Mouse (Mus musculus) lung, embryonic 15.5 days (tissue): ENCODE measurements around the gene Rassf7. TPM values are rescaled to one million over a fixed set of nuclear protein-coding genes. Genes with fewer than 3 reads are reported as not detected.

ENCODE experiments used
- ATAC-seq: fragments of 200-750 bp; cut with Nextera tagmentation; 2 replicates; pipeline ENCODE4 v1.8.0; 2017; ENCODE audit warnings: moderate number of reproducible peaks, borderline replicate concordance; ENCODE audit not compliant: low FRiP score, low TSS enrichment; ENCODE audit errors: extremely low read depth
- H3K27ac ChIP-seq: fragments of 300-500 bp; sonication (generic); 2 replicates; pipeline ENCODE4 v1.5.1; 2015; ENCODE audit warnings: moderate library complexity, mild to moderate bottlenecking, inconsistent platforms
- H3K27me3 ChIP-seq: fragments of 300-500 bp; sonication (generic); 2 replicates; pipeline ENCODE4 v1.6.1; 2015; ENCODE audit warnings: inconsistent platforms
- H3K36me3 ChIP-seq: fragments of 300-500 bp; sonication (generic); 2 replicates; pipeline ENCODE4 v1.6.1; 2015; ENCODE audit warnings: inconsistent platforms
- H3K4me1 ChIP-seq: fragments of 300-500 bp; sonication (generic); 2 replicates; pipeline ENCODE4 v1.6.1; 2015; ENCODE audit warnings: inconsistent platforms
- H3K4me2 ChIP-seq: fragments of 300-500 bp; sonication (generic); 2 replicates; pipeline ENCODE4 v1.6.1; 2015; ENCODE audit warnings: inconsistent platforms, mild to moderate bottlenecking, moderate library complexity
- H3K4me3 ChIP-seq: fragments of 300-500 bp; sonication (generic); 2 replicates; pipeline ENCODE4 v1.5.1; 2015; ENCODE audit warnings: mild to moderate bottlenecking, inconsistent platforms
- H3K9ac ChIP-seq: fragments of 300-500 bp; sonication (generic); 2 replicates; pipeline ENCODE4 v1.6.1; 2015; ENCODE audit warnings: inconsistent platforms
- H3K9me3 ChIP-seq: fragments of 300-500 bp; sonication (generic); 2 replicates; pipeline ENCODE4 v1.6.1; 2016; ENCODE audit warnings: inconsistent platforms
- WGBS: fragments of 180-500 bp; shearing (Covaris S2); methylation state at CpG from one replicate; pipeline ENCODE4 v1.1.7; 2015; 5-methylcytosine and 5-hydroxymethylcytosine counted together
- polyA plus RNA-seq: library from polyadenylated mRNA; unstranded; fragments of >200 nt; fragmentation: Nextera tagmentation; extraction: Ambion mirVana; gene quantifications from 2 replicates; pipeline ENCODE4 v1.2.1, GENCODE M21; 2015

Gene Rassf7
- polyA plus RNA-seq, 1 experiment from 2014 or later, result 59.7 TPM

GRCm38 (mm10) chr7:141217343-141218013, 1.8 kb downstream of the Rassf7 start:
- H3K27ac ChIP-seq, result no peak overlapping the region; the same call in 1 of the 2 replicates
- peak overlapping the region; percentile 97 for H3K4me2 ChIP-seq
- peak overlapping the region; percentile 61; the same call in 1 of the 2 replicates for H3K9ac ChIP-seq
- no peaks in the 10 kb centered on the region for H3K27me3 ChIP-seq
- H3K4me1 ChIP-seq, result peaks cover 39% of the 10 kb centered on the region
- H3K36me3 ChIP-seq, result no peaks in the 10 kb centered on the region
- no peak for ATAC-seq
- peak overlapping the region; percentile 67 for H3K4me3 ChIP-seq
- H3K9me3 ChIP-seq, result no peaks in the 10 kb centered on the region
- WGBS, result 87% methylated on average over 17 of the region's 17 CpGs

- H3K4me1 ChIP-seq, result peaks cover 46% of the 10 kb centered on the region
Measured at GRCm38 (mm10) chr7:141218141-141218540, 2.5 kb downstream of the Rassf7 start.

GRCm38 (mm10) chr7:141218557-141219133, 3.0 kb downstream of the Rassf7 start:
- Histone ChIP-seq H3K4me1 (peaks cover 48% of the 10 kb centered on the region), H3K4me2 (0 out of 2 replicates have a peak overlapping the region, but pooled peaks have one; percentile 97)

More at GRCm38 (mm10) chr7:141218141-141218540, 2.5 kb downstream of the Rassf7 start:
- ATAC-seq, result no peak
- H3K4me2 ChIP-seq, result peak overlapping the region; percentile 97; the same call in 1 of the 2 replicates
- no peaks in the 10 kb centered on the region for H3K27me3 ChIP-seq
- no peak overlapping the region for H3K27ac ChIP-seq
- 70% methylated on average over 3 of the region's 3 CpGs for WGBS
- no peaks in the 10 kb centered on the region for H3K9me3 ChIP-seq
- no peak overlapping the region for H3K4me3 ChIP-seq
- no peaks in the 10 kb centered on the region for H3K36me3 ChIP-seq
- H3K9ac ChIP-seq, result no peak overlapping the region

GRCm38 (mm10) chr7:141219558-141220099, 4.0 kb downstream of the Rassf7 start:
- no peaks in the 10 kb centered on the region for H3K36me3 ChIP-seq
- no peak overlapping the region for H3K4me2 ChIP-seq
- H3K9ac ChIP-seq, result no peak overlapping the region
- H3K4me1 ChIP-seq, result peaks cover 40% of the 10 kb centered on the region
- H3K27ac ChIP-seq, result no peak overlapping the region
- no peak for ATAC-seq
- no peak overlapping the region for H3K4me3 ChIP-seq
- no peaks in the 10 kb centered on the region for H3K9me3 ChIP-seq
- no peaks in the 10 kb centered on the region for H3K27me3 ChIP-seq
- WGBS, result 100% methylated on average over 1 of the region's 1 CpGs

More at GRCm38 (mm10) chr7:141218557-141219133, 3.0 kb downstream of the Rassf7 start:
- no peak overlapping the region for H3K9ac ChIP-seq
- H3K4me3 ChIP-seq, result no peak overlapping the region
- no peaks in the 10 kb centered on the region for H3K36me3 ChIP-seq
- no peaks in the 10 kb centered on the region for H3K9me3 ChIP-seq
- no peak overlapping the region for H3K27ac ChIP-seq
- 81% methylated on average over 5 of the region's 5 CpGs for WGBS
- no peak for ATAC-seq
- no peaks in the 10 kb centered on the region for H3K27me3 ChIP-seq

GRCm38 (mm10) chr7:141220377-141220776, 4.7 kb downstream of the Rassf7 start:
- peak overlapping the region; percentile 53; the same call in 1 of the 2 replicates for H3K4me3 ChIP-seq
- H3K27me3 ChIP-seq, result no peaks in the 10 kb centered on the region
- ATAC-seq, result no peak
- 0 out of 2 replicates have a peak overlapping the region, but pooled peaks have one; percentile 58 for H3K9ac ChIP-seq
- 0 out of 2 replicates have a peak overlapping the region, but pooled peaks have one; percentile 89 for H3K4me2 ChIP-seq
- peak overlapping the region; percentile 83; the same call in 1 of the 2 replicates for H3K27ac ChIP-seq
- 65% methylated on average over 1 of the region's 1 CpGs for WGBS
- H3K4me1 ChIP-seq, result peaks cover 34% of the 10 kb centered on the region
- no peaks in the 10 kb centered on the region for H3K36me3 ChIP-seq
- no peaks in the 10 kb centered on the region for H3K9me3 ChIP-seq

GRCm38 (mm10) chr7:141221249-141222125, 5.8 kb downstream of the Rassf7 start:
- H3K36me3 ChIP-seq, result no peaks in the 10 kb centered on the region
- H3K4me2 ChIP-seq, result peak overlapping the region; percentile 89
- H3K9ac ChIP-seq, result peak overlapping the region; percentile 58
- peak overlapping the region; percentile 83 for H3K27ac ChIP-seq
- H3K9me3 ChIP-seq, result no peaks in the 10 kb centered on the region
- peak; percentile 95 for ATAC-seq
- H3K4me1 ChIP-seq, result peaks cover 28% of the 10 kb centered on the region
- no peaks in the 10 kb centered on the region for H3K27me3 ChIP-seq
- 5% methylated on average over 44 of the region's 44 CpGs for WGBS
- H3K4me3 ChIP-seq, result peak overlapping the region; percentile 53

- Histone ChIP-seq H3K9ac (peak overlapping the region; percentile 24; the same call in 1 of the 2 replicates), H3K4me1 (peaks cover 28% of the 10 kb centered on the region), H3K4me3 (peak overlapping the region; percentile 53), H3K27me3 (no peaks in the 10 kb centered on the region), H3K9me3 (no peaks in the 10 kb centered on the region), H3K36me3 (no peaks in the 10 kb centered on the region), H3K27ac (peak overlapping the region; percentile 83), H3K4me2 (peak overlapping the region; percentile 89)
- 3% methylated on average over 8 of the region's 8 CpGs for WGBS
- no peak for ATAC-seq
Measured at GRCm38 (mm10) chr7:141222126-141222467, 6.4 kb downstream of the Rassf7 start.

- WGBS, result 72% methylated on average over 4 of the region's 4 CpGs
- Histone ChIP-seq H3K4me3 (0 out of 2 replicates have a peak overlapping the region, but pooled peaks have one; percentile 53), H3K4me2 (peak overlapping the region; percentile 89), H3K27me3 (no peaks in the 10 kb centered on the region), H3K4me1 (peaks cover 28% of the 10 kb centered on the region), H3K36me3 (no peaks in the 10 kb centered on the region), H3K9ac (peak overlapping the region; percentile 24; the same call in 1 of the 2 replicates), H3K27ac (peak overlapping the region; percentile 83), H3K9me3 (no peaks in the 10 kb centered on the region)
- ATAC-seq, result no peak
Measured at GRCm38 (mm10) chr7:141222696-141223215, 7.1 kb downstream of the Rassf7 start.

- H3K4me3 ChIP-seq, result no peak overlapping the region
- H3K4me1 ChIP-seq, result peaks cover 37% of the 10 kb centered on the region
- no peak for ATAC-seq
- H3K9ac ChIP-seq, result no peak overlapping the region
- no peak overlapping the region for H3K27ac ChIP-seq
- H3K27me3 ChIP-seq, result no peaks in the 10 kb centered on the region
- H3K9me3 ChIP-seq, result no peaks in the 10 kb centered on the region
- WGBS, result 79% methylated on average over 6 of the region's 6 CpGs
- H3K4me2 ChIP-seq, result no peak overlapping the region
- peaks cover 5% of the 10 kb centered on the region; the same call in 1 of the 2 replicates for H3K36me3 ChIP-seq
Measured at GRCm38 (mm10) chr7:141226535-141226934, 10.9 kb downstream of the Rassf7 start.

GRCm38 (mm10) chr7:141227796-141228195, 12.1 kb downstream of the Rassf7 start:
- Histone ChIP-seq H3K4me2 (peak overlapping the region; percentile 2; the same call in 1 of the 2 replicates), H3K4me1 (peaks cover 29% of the 10 kb centered on the region), H3K27me3 (no peaks in the 10 kb centered on the region), H3K36me3 (peaks cover 18% of the 10 kb centered on the region), H3K4me3 (peak overlapping the region; percentile 94; the same call in 1 of the 2 replicates), H3K9ac (no peak overlapping the region), H3K9me3 (no peaks in the 10 kb centered on the region), H3K27ac (no peak overlapping the region)
- ATAC-seq, result no peak
- 82% methylated on average over 4 of the region's 4 CpGs for WGBS
